In the genomic region with DNA sequence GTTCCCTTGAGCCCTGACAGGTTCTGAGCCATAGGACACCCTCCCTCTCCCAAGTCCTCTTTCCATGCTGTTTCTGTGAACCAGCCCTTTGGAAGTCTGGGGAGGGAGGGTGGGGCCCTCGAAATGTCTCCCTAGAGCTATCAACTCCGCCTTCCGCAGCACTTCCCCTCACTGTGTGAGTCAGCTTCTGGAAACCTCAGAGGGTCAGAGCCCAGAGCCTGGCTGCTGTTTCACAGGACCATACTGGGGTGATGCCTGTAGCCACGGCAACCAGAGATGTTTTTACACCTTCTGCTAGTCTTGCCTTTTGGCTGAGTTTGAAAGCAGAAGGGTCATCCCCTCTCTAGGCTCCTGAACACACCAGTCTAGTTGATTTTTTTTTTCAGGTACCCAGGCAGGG, we compare ENCODE assay signal across 17 mouse cellular contexts. TPM values are rescaled to one million over a fixed set of nuclear protein-coding genes. Genes with fewer than 3 reads are reported as not detected.
DNase-seq lines count a peak whose midpoint lies in the region; ATAC-seq and TF ChIP-seq lines count a peak whose summit lies in the region.
"Had no signal": no experiment of that assay in that cellular context is flagged by ENCODE, and none has a peak within 500 bp of the region (broad histone marks: within the 10 kb centered on the region; RNA-seq: fewer than 3 reads in every experiment).

No protein-coding gene starts in this region.

- H3K4me3 ChIP-seq in lung, postnatal 0 days (ENCODE audit: low read depth, low read length) = no peak overlapping the region
- H3K4me3 ChIP-seq in lung, adult 2 months (replicated peaks; ENCODE audit: extremely low read depth, low read depth, low read length) = no peak overlapping the region
- no peak overlapping the region for H3K4me3 ChIP-seq in heart, adult 2 months
- H3K4me3 ChIP-seq: intestine, embryonic 15.5 days; limb, embryonic 13.5 days; megakaryocyte, embryonic 14.5 days had no signal

- H3K79me2 ChIP-seq in heart, adult 2 months (replicated peaks; ENCODE audit: control insufficient read depth, insufficient read depth, low read length) = no peaks in the 10 kb centered on the region

- TF ChIP-seq CTCF in lung, postnatal 0 days (IDR thresholded peaks at IDR 0.05) = no peak
- TF ChIP-seq CTCF in lung, adult 2 months (IDR thresholded peaks at IDR 0.05; ENCODE audit: insufficient read depth, low read length) = no peak
- TF ChIP-seq CTCF in heart, adult 2 months (IDR thresholded peaks at IDR 0.05) = no peak

- no peak for TF ChIP-seq POLR2A in lung, adult 2 months (IDR thresholded peaks at IDR 0.05; ENCODE audit: borderline replicate concordance, extremely low read depth, low read depth, low read length)
- TF ChIP-seq POLR2A in heart, adult 2 months (IDR thresholded peaks at IDR 0.05; ENCODE audit: insufficient read depth, low read depth, low read length) = no peak

- ATAC-seq in lung, postnatal 0 days = peak; percentile 40; the same call in 1 of the 2 replicates
- ATAC-seq in hematopoietic stem cell, adult 5-6 weeks (replicated peaks in 1 of 2; ENCODE audit: insufficient read depth in 1 of 2, low FRiP score in 2 of 2, low TSS enrichment in 1 of 2, low read depth in 1 of 2, poor library complexity in 2 of 2, severe bottlenecking in 2 of 2) = peak; percentile 42 to 50; a peak in 2 of 4 replicates
- ATAC-seq: CD4-positive, CD25-positive, alpha-beta regulatory T cell, adult 4 months; intestine, embryonic 15.5 days had no signal

- WGBS in lung, postnatal 0 days = 21% methylated on average over 4 of the region's 4 CpGs
- 29% methylated on average over 4 of the region's 4 CpGs for WGBS in lung, adult 2 months
- WGBS in heart, adult 2 months = 24% methylated on average over 4 of the region's 4 CpGs

- no peaks in the 10 kb centered on the region for H3K36me3 ChIP-seq in lung, postnatal 0 days (ENCODE audit: insufficient read depth, low read length)
- H3K36me3 ChIP-seq in heart, adult 2 months (ENCODE audit: control insufficient read depth, insufficient read depth, low read length) = no peaks in the 10 kb centered on the region
- H3K36me3 ChIP-seq: intestine, embryonic 15.5 days; limb, embryonic 13.5 days had no signal

- no peak overlapping the region for H3K27ac ChIP-seq in lung, postnatal 0 days (ENCODE audit: low read length)
- H3K27ac ChIP-seq in heart, adult 2 months = no peak overlapping the region
- H3K27ac ChIP-seq: intestine, embryonic 15.5 days; limb, embryonic 13.5 days had no signal

- H3K9me3 ChIP-seq in lung, postnatal 0 days (ENCODE audit: low read length) = no peaks in the 10 kb centered on the region
- H3K9me3 ChIP-seq: intestine, embryonic 15.5 days; limb, embryonic 13.5 days; megakaryocyte, embryonic 14.5 days had no signal

- no peak overlapping the region for H3K9ac ChIP-seq in lung, postnatal 0 days (replicated peaks; ENCODE audit: low read depth)
- H3K9ac ChIP-seq in heart, adult 2 months (ENCODE audit: low read depth, low read length) = no peak overlapping the region
- H3K9ac ChIP-seq: intestine, embryonic 15.5 days; limb, embryonic 13.5 days had no signal

- no peak overlapping the region for H3K4me2 ChIP-seq in lung, postnatal 0 days (replicated peaks; ENCODE audit: low read depth, low read length)
- H3K4me2 ChIP-seq: intestine, embryonic 15.5 days; limb, embryonic 13.5 days had no signal

- no peak for TF ChIP-seq EP300 in lung, postnatal 0 days (IDR thresholded peaks at IDR 0.05)
- TF ChIP-seq EP300 in heart, adult 2 months (IDR thresholded peaks at IDR 0.05; ENCODE audit: insufficient read depth, low read depth, low read length) = no peak

- DNase-seq in lung, postnatal 0 days (ENCODE audit: low spot score) = peak; percentile 15
- no peak for DNase-seq in lung, adult 2 months
- DNase-seq in NIH3T3 (ENCODE audit: low read depth) = peak; percentile 73
- peak; percentile 31 to 57 for DNase-seq in heart, adult 2 months
- DNase-seq in yolk sac, embryonic 10.5 days (ENCODE audit: low spot score) = no peak
- DNase-seq in cerebellum, postnatal 10 days = no peak
- no peak for DNase-seq in layer of hippocampus, postnatal 10 days (ENCODE audit: low spot score in 2 of 2)
- DNase-seq: adrenal gland, postnatal 14 days; cerebellum, adult 9-11 months; retina, postnatal 1 day had no signal

- H3K4me1 ChIP-seq in lung, postnatal 0 days (ENCODE audit: insufficient read depth, low read depth, low read length) = no peaks in the 10 kb centered on the region
- H3K4me1 ChIP-seq in lung, adult 2 months (ENCODE audit: control insufficient read depth, insufficient read depth, low read length) = no peaks in the 10 kb centered on the region
- H3K4me1 ChIP-seq in heart, adult 2 months (ENCODE audit: control insufficient read depth, insufficient read depth, low read length) = no peaks in the 10 kb centered on the region; the same call in 1 of the 2 replicates
- H3K4me1 ChIP-seq: intestine, embryonic 15.5 days; limb, embryonic 13.5 days had no signal

- intact Hi-C loops in heart, adult 2 months (cut with DNase I) = no loop called here

- H3K27me3 ChIP-seq in lung, postnatal 0 days (replicated peaks; ENCODE audit: insufficient read depth, low read length) = no peaks in the 10 kb centered on the region; the same call in 1 of the 2 replicates
- H3K27me3 ChIP-seq in heart, adult 2 months (ENCODE audit: control insufficient read depth, insufficient read depth, low read length) = no peaks in the 10 kb centered on the region; the same call in 1 of the 2 replicates

RNA-seq across cellular contexts. Expression of gene Crhr2, which starts 9.8 kb away (rescaled TPM):
- 0.17 and 0.38 TPM in 2 replicates for polyA plus RNA-seq in lung, postnatal 0 days (2015; fragmentation: Nextera tagmentation; extraction: Ambion mirVana)
- 1.3 and 4.9 TPM in 2 replicates for polyA plus RNA-seq in lung, adult 2 months (2012; rRNA removed)
- total RNA-seq in heart, adult 2 months (2021) = 10 to 100 TPM; 18.2 to 19.8 TPM
- polyA plus RNA-seq in heart, adult 2 months (2012; rRNA removed) = 51.7 and 70.8 TPM in 2 replicates
- total RNA-seq in hematopoietic stem cell, adult 5-6 weeks (2017) = not detected in 2 replicates
- 1 to 10 TPM; 2.3 to 3.2 TPM for total RNA-seq in layer of hippocampus, postnatal 10 days (2021)
- total RNA-seq: adrenal gland, postnatal 14 days had no signal
- polyA plus RNA-seq: CD4-positive, CD25-positive, alpha-beta regulatory T cell, adult 4 months had no signal

RNA-seq across cellular contexts. Expression of gene Inmt, which starts 51.8 kb away (rescaled TPM):
- 194 and 256 TPM in 2 replicates for polyA plus RNA-seq in lung, postnatal 0 days (2015; fragmentation: Nextera tagmentation; extraction: Ambion mirVana)
- 1,586 and 1,614 TPM in 2 replicates for polyA plus RNA-seq in lung, adult 2 months (2012; rRNA removed)
- total RNA-seq in heart, adult 2 months (2021) = 10 to 100 TPM; 19.9 to 72.0 TPM
- 9.7 and 19.2 TPM in 2 replicates for polyA plus RNA-seq in heart, adult 2 months (2012; rRNA removed)
- total RNA-seq in hematopoietic stem cell, adult 5-6 weeks (2017) = not detected in 2 replicates
- total RNA-seq in layer of hippocampus, postnatal 10 days (2021) = under 1 TPM in 1 of 2 experiments, not detected in 1; 0.34 TPM
- polyA plus RNA-seq: CD4-positive, CD25-positive, alpha-beta regulatory T cell, adult 4 months; hindbrain, embryonic 11.5 days; neural tube, embryonic 14.5 days had no signal

Comparison
In these comparisons a context has a peak if more than half of its experiments do, and no peak if none do; other contexts are left out.
1. DNase-seq: peak in lung, postnatal 0 days (single experiment), NIH3T3 (single experiment) and heart, adult 2 months (2 of 2); none in lung, adult 2 months (single experiment), yolk sac, embryonic 10.5 days (single experiment), cerebellum, postnatal 10 days (0 of 2) and layer of hippocampus, postnatal 10 days (0 of 2).
2. RNA of gene Crhr2, which starts 9.8 kb away (total RNA-seq): 18.2 to 19.8 TPM in heart, adult 2 months; 2.3 to 3.2 TPM in layer of hippocampus, postnatal 10 days and not detected in hematopoietic stem cell, adult 5-6 weeks; every median in the first group is over 4 times any median in the second.
3. RNA of gene Inmt, which starts 51.8 kb away (total RNA-seq): 19.9 to 72.0 TPM in heart, adult 2 months; 0.34 TPM in layer of hippocampus, postnatal 10 days and not detected in hematopoietic stem cell, adult 5-6 weeks; every median in the first group is over 10 times any median in the second.